Mouse (Mus musculus): ENCODE measurements around the gene Pitx1.

Pitx1 gene

GRCm38 (mm10) chr13:55836142-55836625 is at the start of gene Pitx1:
TSS of gene Pitx1 (minus strand) at chr13:55836192.
- no peak for DNase-seq

GRCm38 (mm10) chr13:55881431-55882202 is 45.6 kb upstream of the Pitx1 start:
- DNase-seq: no peak

GRCm38 (mm10) chr13:55878353-55878752 is 42.4 kb upstream of the Pitx1 start:
- DNase-seq: no peak

- no peak for DNase-seq
Observed at GRCm38 (mm10) chr13:55871410-55871809, 35.4 kb upstream of the Pitx1 start.

GRCm38 (mm10) chr13:55870001-55870400 is 34.0 kb upstream of the Pitx1 start:
- DNase-seq: peak; percentile 18

- no peak for DNase-seq
Observed at GRCm38 (mm10) chr13:55867540-55868103, 31.6 kb upstream of the Pitx1 start.

- no peak for DNase-seq
Observed at GRCm38 (mm10) chr13:55860483-55860882, 24.5 kb upstream of the Pitx1 start.

- DNase-seq: no peak
Observed at GRCm38 (mm10) chr13:55858463-55858862, 22.5 kb upstream of the Pitx1 start.

GRCm38 (mm10) chr13:55855793-55856192 is 19.8 kb upstream of the Pitx1 start:
- no peak for DNase-seq

GRCm38 (mm10) chr13:55852205-55852604 is 16.2 kb upstream of the Pitx1 start:
- DNase-seq: no peak

- no peak for DNase-seq
Observed at GRCm38 (mm10) chr13:55850726-55851125, 14.7 kb upstream of the Pitx1 start.

GRCm38 (mm10) chr13:55848604-55849190 is 12.7 kb upstream of the Pitx1 start:
- no peak for DNase-seq

GRCm38 (mm10) chr13:55847805-55848204 is 11.8 kb upstream of the Pitx1 start:
- no peak for DNase-seq

GRCm38 (mm10) chr13:55843700-55844099 is 7.7 kb upstream of the Pitx1 start:
- DNase-seq: peak; percentile 37

- DNase-seq: no peak
Observed at GRCm38 (mm10) chr13:55840223-55840622, 4.2 kb upstream of the Pitx1 start.

GRCm38 (mm10) chr13:55836786-55837780 is 1.1 kb upstream of the Pitx1 start:
- DNase-seq: no peak

GRCm38 (mm10) chr13:55835548-55836097 is 369 bp downstream of the Pitx1 start:
- no peak for DNase-seq

- no peak for DNase-seq
Observed at GRCm38 (mm10) chr13:55834667-55835066, 1.3 kb downstream of the Pitx1 start.

- no peak for DNase-seq
Observed at GRCm38 (mm10) chr13:55833921-55834320, 2.1 kb downstream of the Pitx1 start.

- no peak for DNase-seq
Observed at GRCm38 (mm10) chr13:55832602-55833001, 3.4 kb downstream of the Pitx1 start.

GRCm38 (mm10) chr13:55831722-55832160 is 4.3 kb downstream of the Pitx1 start:
- DNase-seq: peak; percentile 19
